Mouse (Mus musculus) stomach, embryonic 16.5 days (tissue): ENCODE data around the gene Slc31a1. TPM values are rescaled to one million over a fixed set of nuclear protein-coding genes. Genes with fewer than 3 reads are reported as not detected.

ENCODE experiments used
- ATAC-seq: fragments of 200-750 bp; cut with Nextera tagmentation; 2 replicates; pipeline ENCODE4 v1.8.0; 2017; ENCODE audit warnings: moderate number of reproducible peaks, moderate TSS enrichment; ENCODE audit not compliant: insufficient read depth, low FRiP score
- H3K27ac ChIP-seq: fragments of 300-500 bp; sonication (generic); 2 replicates; pipeline ENCODE4 v1.5.1; 2014; ENCODE audit warnings: low read length
- H3K27me3 ChIP-seq: fragments of 300-500 bp; sonication (generic); 2 replicates; pipeline ENCODE4 v1.6.1; 2014; ENCODE audit warnings: low read length, control low read depth, mixed read lengths; ENCODE audit not compliant: control insufficient read depth, insufficient read depth
- H3K36me3 ChIP-seq: fragments of 300-500 bp; sonication (generic); 2 replicates; pipeline ENCODE4 v1.6.1; 2014; ENCODE audit warnings: low read length; ENCODE audit not compliant: control insufficient read depth, insufficient read depth
- H3K4me1 ChIP-seq: fragments of 300-500 bp; sonication (generic); 2 replicates; pipeline ENCODE4 v1.6.1; 2014; ENCODE audit warnings: low read length, control low read depth, mixed read lengths; ENCODE audit not compliant: control insufficient read depth, insufficient read depth
- H3K4me2 ChIP-seq: fragments of 300-500 bp; sonication (generic); 2 replicates; pipeline ENCODE4 v1.6.1; 2014; ENCODE audit warnings: low read depth, low read length, mixed read lengths
- H3K4me3 ChIP-seq: fragments of 300-500 bp; sonication (generic); replicated peaks from 2 replicates; pipeline ENCODE4 v1.5.1; 2014; ENCODE audit warnings: mild to moderate bottlenecking, low read length
- H3K9ac ChIP-seq: fragments of 300-500 bp; sonication (generic); 2 replicates; pipeline ENCODE4 v1.6.1; 2014; ENCODE audit warnings: low read length
- H3K9me3 ChIP-seq: fragments of 300-500 bp; sonication (generic); replicated peaks from 2 replicates; pipeline ENCODE4 v1.6.1; 2016; ENCODE audit warnings: low read length, control low read depth; ENCODE audit not compliant: control insufficient read depth
- WGBS: fragments of 180-500 bp; shearing (Covaris S2); extraction: QIAGEN DNeasy Blood & Tissue Kit; methylation state at CpG from one replicate; pipeline ENCODE4 v1.1.7; 2014; 5-methylcytosine and 5-hydroxymethylcytosine counted together
- polyA plus RNA-seq: library from polyadenylated mRNA; unstranded; fragments of >200 nt; fragmentation: Nextera tagmentation; extraction: Ambion mirVana; gene quantifications from 2 replicates; pipeline ENCODE4 v1.2.1, GENCODE M21; 2015

Gene Slc31a1
- polyA plus RNA-seq = 62.9 and 74.4 TPM in 2 replicates

DNA sequence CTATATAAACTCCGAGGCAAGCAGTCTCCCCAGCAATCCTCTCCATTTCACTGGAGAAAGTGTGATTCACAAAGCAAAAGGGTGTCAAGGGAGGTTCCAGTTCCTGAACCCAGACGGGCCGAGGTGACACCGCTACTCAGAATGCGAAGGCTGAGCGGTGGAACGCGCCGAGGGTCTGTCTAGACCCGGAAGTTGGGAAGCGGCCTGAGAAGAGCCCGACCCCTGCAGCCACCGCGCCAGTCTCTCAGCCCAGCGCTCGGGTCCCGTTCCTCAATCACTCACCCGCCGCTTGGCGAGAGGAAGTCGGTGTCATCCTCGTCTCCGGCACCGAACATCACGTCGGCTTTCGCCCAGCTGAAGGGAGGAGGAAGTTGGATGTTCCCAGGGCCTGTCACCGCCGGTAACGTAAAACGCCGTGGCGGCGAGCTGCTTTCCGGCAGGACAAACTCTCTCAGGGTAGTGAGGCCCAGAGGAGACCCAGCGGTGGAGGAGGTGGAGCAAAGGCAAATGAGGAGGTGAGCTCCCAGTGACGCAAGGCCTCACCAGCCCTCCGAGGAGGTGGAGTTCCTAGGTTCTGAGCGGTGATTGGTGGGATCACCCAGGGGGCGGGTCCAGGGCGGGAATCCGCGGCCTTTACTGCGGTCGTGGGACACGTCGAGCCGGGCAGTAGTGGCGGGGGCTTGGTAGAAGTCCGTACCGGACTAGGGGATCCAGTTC is at the start of gene Slc31a1, which contains the start of gene Fkbp15:
Gene Slc31a1 (plus strand): TSS at position 640 of the 717 bp plus-strand sequence.
Gene Fkbp15 (minus strand): TSS at position 461 of the 717 bp plus-strand sequence.
- under 1% methylated on average over 51 of the region's 51 CpGs for whole genome bisulfite sequencing
- Histone ChIP-seq H3K4me3 (peak within 1 kb of the TSS; percentile 83), H3K9ac (peak within 1 kb of the TSS; percentile 85), H3K27ac (peak within 1 kb of the TSS; percentile 75), H3K9me3 (no peaks in the 10 kb centered on the region), H3K36me3 (no peaks in the 10 kb centered on the region), H3K4me1 (peaks cover 13% of the 10 kb centered on the region), H3K4me2 (peak within 1 kb of the TSS; percentile 67), H3K27me3 (no peaks in the 10 kb centered on the region)
- ATAC-seq = peak; percentile 100

DNA sequence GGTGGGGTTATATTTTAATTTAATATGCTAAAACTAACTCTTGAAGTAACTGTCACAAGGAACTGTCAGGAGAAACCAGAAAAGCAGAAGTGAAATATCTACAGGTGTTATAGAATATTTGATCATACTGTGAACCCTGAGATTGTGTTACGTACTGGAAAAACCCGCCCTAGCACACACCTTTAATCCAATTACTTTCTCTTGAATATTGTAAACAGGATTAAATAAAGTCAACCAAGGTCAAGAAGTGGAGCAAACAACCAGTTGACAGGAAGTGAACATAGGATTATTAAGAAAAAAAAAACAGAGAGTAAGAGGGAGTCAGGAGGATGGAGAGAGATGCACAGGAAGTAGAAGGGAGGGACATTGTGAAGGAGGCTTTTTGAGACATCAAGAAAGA is 47.7 kb upstream of the Slc31a1 start:
- Histone ChIP-seq H3K27me3 (no peaks in the 10 kb centered on the region), H3K36me3 (peaks cover 5% of the 10 kb centered on the region), H3K4me2 (no peak overlapping the region), H3K27ac (no peak overlapping the region), H3K9ac (no peak overlapping the region), H3K4me3 (no peak overlapping the region), H3K9me3 (no peaks in the 10 kb centered on the region), H3K4me1 (no peaks in the 10 kb centered on the region)
- WGBS = 83% methylated on average over 2 of the region's 2 CpGs
- no peak for ATAC-seq

DNA sequence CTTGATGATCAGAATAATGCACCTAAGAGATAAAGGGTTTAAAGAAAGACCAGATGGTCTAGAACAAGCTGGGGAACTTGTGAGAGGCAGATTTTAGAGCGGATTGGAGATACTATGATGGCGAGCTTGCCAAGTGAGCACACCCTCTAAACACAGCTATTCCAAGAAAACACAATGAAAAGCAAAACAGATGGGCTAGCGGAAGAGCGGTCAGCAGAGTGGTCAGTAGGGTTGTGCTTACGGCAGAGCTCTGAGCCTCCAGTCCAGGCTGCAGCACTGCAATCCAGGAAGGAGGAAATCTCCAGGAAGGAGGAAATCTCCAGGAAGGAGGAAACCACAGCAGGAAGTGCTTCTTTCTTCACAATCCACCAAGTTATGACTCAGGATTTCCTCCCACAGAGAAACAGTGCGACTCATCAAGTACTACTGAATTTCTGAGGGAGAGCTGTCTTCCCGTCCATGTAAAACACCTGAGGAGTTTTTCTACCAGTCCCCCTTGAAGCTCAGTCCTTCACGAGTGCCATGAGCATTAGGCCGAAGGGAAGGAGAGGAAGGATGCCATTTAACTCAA is 46.8 kb upstream of the Slc31a1 start:
- Histone ChIP-seq H3K9me3 (no peaks in the 10 kb centered on the region), H3K27ac (no peak overlapping the region), H3K4me1 (no peaks in the 10 kb centered on the region), H3K9ac (no peak overlapping the region), H3K27me3 (no peaks in the 10 kb centered on the region), H3K36me3 (peaks cover 2% of the 10 kb centered on the region), H3K4me2 (no peak overlapping the region), H3K4me3 (no peak overlapping the region)
- ATAC-seq = no peak
- 85% methylated on average over 9 of the region's 9 CpGs for WGBS

DNA sequence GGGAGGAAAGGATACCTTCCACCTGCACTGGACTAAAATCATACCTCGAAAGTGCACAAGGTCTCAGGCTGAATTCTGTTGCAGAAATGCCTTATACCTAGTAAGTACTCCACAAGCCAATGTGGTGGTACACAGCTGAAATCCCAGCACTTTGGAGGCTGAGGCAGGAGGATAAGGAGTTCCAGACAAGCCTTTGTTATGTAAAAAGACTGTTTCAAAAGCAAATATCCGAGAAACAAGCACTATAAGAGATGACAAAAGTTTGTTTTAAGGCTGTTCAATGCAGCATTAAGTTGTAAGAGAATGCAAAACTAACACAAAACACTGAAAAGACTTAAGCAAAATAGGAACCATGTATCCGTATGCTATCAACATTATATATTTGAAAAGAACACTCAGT is 46.0 kb upstream of the Slc31a1 start:
- H3K4me3 ChIP-seq = no peak overlapping the region
- H3K27ac ChIP-seq = no peak overlapping the region
- no peaks in the 10 kb centered on the region for H3K27me3 ChIP-seq
- no peaks in the 10 kb centered on the region for H3K9me3 ChIP-seq
- H3K9ac ChIP-seq = no peak overlapping the region
- 88% methylated on average over 3 of the region's 3 CpGs for whole genome bisulfite sequencing
- no peaks in the 10 kb centered on the region for H3K4me1 ChIP-seq
- ATAC-seq = no peak
- peaks cover 2% of the 10 kb centered on the region for H3K36me3 ChIP-seq
- no peak overlapping the region for H3K4me2 ChIP-seq

GRCm38 (mm10) chr4:62316456-62316855 is 44.1 kb upstream of the Slc31a1 start:
- Histone ChIP-seq H3K4me2 (no peak overlapping the region), H3K27ac (no peak overlapping the region), H3K27me3 (no peaks in the 10 kb centered on the region), H3K9me3 (no peaks in the 10 kb centered on the region), H3K9ac (no peak overlapping the region), H3K4me1 (no peaks in the 10 kb centered on the region), H3K4me3 (no peak overlapping the region), H3K36me3 (0 out of 2 replicates have a peak, but pooled peaks cover 4% of the 10 kb centered on the region)
- 81% methylated on average over 2 of the region's 2 CpGs for WGBS
- no peak for ATAC-seq

- Histone ChIP-seq H3K27ac (no peak overlapping the region), H3K4me2 (no peak overlapping the region), H3K9ac (no peak overlapping the region), H3K36me3 (peaks cover 8% of the 10 kb centered on the region; the same call in 1 of the 2 replicates), H3K4me3 (no peak overlapping the region), H3K27me3 (no peaks in the 10 kb centered on the region), H3K9me3 (no peaks in the 10 kb centered on the region), H3K4me1 (no peaks in the 10 kb centered on the region)
- WGBS = 61% methylated on average over 1 of the region's 1 CpGs
- ATAC-seq = no peak
These were observed 42.2 kb upstream of the Slc31a1 start for GRCm38 (mm10) chr4:62318294-62318693.

GRCm38 (mm10) chr4:62322684-62323083 is 37.8 kb upstream of the Slc31a1 start:
- Histone ChIP-seq H3K9me3 (no peaks in the 10 kb centered on the region), H3K9ac (no peak overlapping the region), H3K4me3 (no peak overlapping the region), H3K36me3 (peaks cover 22% of the 10 kb centered on the region), H3K27ac (no peak overlapping the region), H3K4me2 (no peak overlapping the region), H3K27me3 (no peaks in the 10 kb centered on the region), H3K4me1 (no peaks in the 10 kb centered on the region)
- WGBS = 71% methylated on average over 3 of the region's 3 CpGs
- no peak for ATAC-seq

GRCm38 (mm10) chr4:62326111-62326510 is 34.4 kb upstream of the Slc31a1 start:
- no peaks in the 10 kb centered on the region for H3K27me3 ChIP-seq
- no peak overlapping the region for H3K4me3 ChIP-seq
- peaks cover 30% of the 10 kb centered on the region for H3K36me3 ChIP-seq
- H3K4me2 ChIP-seq = no peak overlapping the region
- ATAC-seq = no peak
- H3K27ac ChIP-seq = no peak overlapping the region
- H3K4me1 ChIP-seq = no peaks in the 10 kb centered on the region
- no peaks in the 10 kb centered on the region for H3K9me3 ChIP-seq
- H3K9ac ChIP-seq = no peak overlapping the region

GRCm38 (mm10) chr4:62328941-62329660 is 31.4 kb upstream of the Slc31a1 start:
- Histone ChIP-seq H3K9ac (no peak overlapping the region), H3K9me3 (no peaks in the 10 kb centered on the region), H3K27ac (no peak overlapping the region; the same call in 1 of the 2 replicates), H3K4me1 (no peaks in the 10 kb centered on the region), H3K4me2 (no peak overlapping the region), H3K4me3 (no peak overlapping the region), H3K27me3 (no peaks in the 10 kb centered on the region), H3K36me3 (peaks cover 22% of the 10 kb centered on the region)
- no peak for ATAC-seq
- WGBS = 70% methylated on average over 6 of the region's 6 CpGs
